ENCODE assay signal across 8 mouse cellular contexts in genomic region chr4:116052526-116053293, GRCm38 (mm10). TPM values are rescaled to one million over a fixed set of nuclear protein-coding genes. Genes with fewer than 3 reads are reported as not detected.
A peak's percentile ranks its signal among the peaks of the same experiment; 100 is the strongest.
DNase-seq lines count a peak whose midpoint lies in the region; ATAC-seq and TF ChIP-seq lines count a peak whose summit lies in the region.

No protein-coding gene starts in this region.

- TF ChIP-seq EP300 in stomach, postnatal 0 days (optimal IDR thresholded peaks at IDR 0.05): no peak

- H3K4me1 ChIP-seq in embryonic facial prominence, embryonic 13.5 days: peaks cover 11% of the 10 kb centered on the region
- peaks cover 16% of the 10 kb centered on the region for H3K4me1 ChIP-seq in hindbrain, embryonic 10.5 days (replicated peaks)
- peaks cover 7% of the 10 kb centered on the region for H3K4me1 ChIP-seq in limb, embryonic 13.5 days
- peaks cover 11% of the 10 kb centered on the region for H3K4me1 ChIP-seq in midbrain, embryonic 12.5 days
- H3K4me1 ChIP-seq in stomach, postnatal 0 days (replicated peaks; ENCODE audit: control insufficient read depth, insufficient read depth): no peaks in the 10 kb centered on the region

- H3K9ac ChIP-seq in embryonic facial prominence, embryonic 13.5 days: peak overlapping the region; percentile 73
- H3K9ac ChIP-seq in limb, embryonic 13.5 days: peak overlapping the region; percentile 69
- peak overlapping the region; percentile 63 for H3K9ac ChIP-seq in midbrain, embryonic 12.5 days (replicated peaks)
- peak overlapping the region; percentile 59 for H3K9ac ChIP-seq in stomach, postnatal 0 days (ENCODE audit: low read length)

- H3K27me3 ChIP-seq in embryonic facial prominence, embryonic 13.5 days: no peaks in the 10 kb centered on the region
- no peaks in the 10 kb centered on the region for H3K27me3 ChIP-seq in hindbrain, embryonic 10.5 days (ENCODE audit: insufficient read depth, poor library complexity, severe bottlenecking)
- H3K27me3 ChIP-seq in limb, embryonic 13.5 days: no peaks in the 10 kb centered on the region
- no peaks in the 10 kb centered on the region for H3K27me3 ChIP-seq in midbrain, embryonic 12.5 days
- no peaks in the 10 kb centered on the region for H3K27me3 ChIP-seq in stomach, postnatal 0 days (ENCODE audit: control insufficient read depth, insufficient read depth, low read length)

- H3K36me3 ChIP-seq in embryonic facial prominence, embryonic 13.5 days: peaks cover 8% of the 10 kb centered on the region
- H3K36me3 ChIP-seq in hindbrain, embryonic 10.5 days: peaks cover 13% of the 10 kb centered on the region
- peaks cover 11% of the 10 kb centered on the region for H3K36me3 ChIP-seq in limb, embryonic 13.5 days
- peaks cover 9% of the 10 kb centered on the region for H3K36me3 ChIP-seq in midbrain, embryonic 12.5 days
- H3K36me3 ChIP-seq in stomach, postnatal 0 days (ENCODE audit: control insufficient read depth, insufficient read depth, low read length): no peaks in the 10 kb centered on the region

- H3K9me3 ChIP-seq in embryonic facial prominence, embryonic 13.5 days: no peaks in the 10 kb centered on the region
- H3K9me3 ChIP-seq in hindbrain, embryonic 10.5 days: no peaks in the 10 kb centered on the region
- H3K9me3 ChIP-seq in limb, embryonic 13.5 days: no peaks in the 10 kb centered on the region
- H3K9me3 ChIP-seq in midbrain, embryonic 12.5 days: no peaks in the 10 kb centered on the region
- H3K9me3 ChIP-seq in stomach, postnatal 0 days (ENCODE audit: control insufficient read depth, low read length): no peaks in the 10 kb centered on the region

- ATAC-seq in frontal cortex, adult (ENCODE audit: low TSS enrichment): peak; percentile 29; the same call in 1 of the 2 replicates
- ATAC-seq in embryonic facial prominence, embryonic 13.5 days (ENCODE audit: insufficient number of reproducible peaks, insufficient read depth, low FRiP score, low TSS enrichment, low read depth): no peak
- ATAC-seq in limb, embryonic 13.5 days (ENCODE audit: low FRiP score, low read depth): no peak; the same call in 1 of the 2 replicates
- ATAC-seq in midbrain, embryonic 12.5 days (ENCODE audit: low FRiP score, low read depth): peak; percentile 55
- peak; percentile 36 for ATAC-seq in stomach, postnatal 0 days (ENCODE audit: low FRiP score, low TSS enrichment)

- H3K4me3 ChIP-seq in embryonic facial prominence, embryonic 13.5 days: peak overlapping the region; percentile 63
- H3K4me3 ChIP-seq in hindbrain, embryonic 10.5 days: peak overlapping the region; percentile 61
- H3K4me3 ChIP-seq in limb, embryonic 13.5 days: peak overlapping the region; percentile 64
- H3K4me3 ChIP-seq in midbrain, embryonic 12.5 days: peak overlapping the region; percentile 55
- H3K4me3 ChIP-seq in stomach, postnatal 0 days (ENCODE audit: low read depth, low read length): peak overlapping the region; percentile 59

- WGBS in embryonic facial prominence, embryonic 13.5 days: 8% methylated on average over 22 of the region's 22 CpGs
- WGBS in hindbrain, embryonic 10.5 days: 11% methylated on average over 22 of the region's 22 CpGs
- WGBS in limb, embryonic 13.5 days: 8% methylated on average over 22 of the region's 22 CpGs
- WGBS in midbrain, embryonic 12.5 days: 12% methylated on average over 22 of the region's 22 CpGs
- 7% methylated on average over 21 of the region's 22 CpGs for WGBS in stomach, postnatal 0 days

- TF ChIP-seq CTCF in stomach, postnatal 0 days (IDR thresholded peaks at IDR 0.05; ENCODE audit: low read depth): peak; percentile 62

- peak overlapping the region; percentile 94 for H3K27ac ChIP-seq in embryonic facial prominence, embryonic 13.5 days
- H3K27ac ChIP-seq in hindbrain, embryonic 10.5 days: peak overlapping the region; percentile 88
- peak overlapping the region; percentile 90 for H3K27ac ChIP-seq in limb, embryonic 13.5 days
- H3K27ac ChIP-seq in midbrain, embryonic 12.5 days (replicated peaks): peak overlapping the region; percentile 89
- peak overlapping the region; percentile 94 for H3K27ac ChIP-seq in stomach, postnatal 0 days (replicated peaks)

- DNase-seq in frontal cortex, postnatal 14 days (ENCODE audit: low spot score in 2 of 2): no peak
- peak; percentile 32 for DNase-seq in adrenal gland, postnatal 14 days
- DNase-seq in hindbrain, embryonic 10.5 days (ENCODE audit: low spot score): peak; percentile 55
- peak; percentile 44 for DNase-seq in stomach, postnatal 0 days (ENCODE audit: low spot score)

- H3K4me2 ChIP-seq in embryonic facial prominence, embryonic 13.5 days: peak overlapping the region; percentile 84
- H3K4me2 ChIP-seq in limb, embryonic 13.5 days (replicated peaks): peak overlapping the region; percentile 83
- peak overlapping the region; percentile 87 for H3K4me2 ChIP-seq in midbrain, embryonic 12.5 days (replicated peaks)
- H3K4me2 ChIP-seq in stomach, postnatal 0 days (replicated peaks; ENCODE audit: low read depth): peak overlapping the region; percentile 84

RNA-seq across cellular contexts. Expression of gene Nsun4, which starts 1.0 kb away (rescaled TPM):
- total RNA-seq in adrenal gland, postnatal 14 days (2021): 23.8 and 25.3 TPM in 2 replicates
- 20.6 and 24.4 TPM in 2 replicates for polyA plus RNA-seq in embryonic facial prominence, embryonic 13.5 days (2015; fragmentation: Nextera tagmentation; extraction: Ambion mirVana)
- 18.0 and 19.6 TPM in 2 replicates for polyA plus RNA-seq in hindbrain, embryonic 10.5 days (2016; fragmentation: Nextera tagmentation; extraction: Ambion mirVana)
- 19.8 and 20.0 TPM in 2 replicates for polyA plus RNA-seq in limb, embryonic 13.5 days (2015; fragmentation: Nextera tagmentation; extraction: Ambion mirVana)
- 20.4 and 20.7 TPM in 2 replicates for polyA plus RNA-seq in midbrain, embryonic 12.5 days (2016; fragmentation: Nextera tagmentation; extraction: Ambion mirVana)
- polyA plus RNA-seq in stomach, postnatal 0 days (2015; fragmentation: Nextera tagmentation; extraction: Ambion mirVana): 11.4 and 11.9 TPM in 2 replicates

RNA-seq across cellular contexts. Expression of gene Uqcrh, which starts 22.2 kb away (rescaled TPM):
- 944 and 957 TPM in 2 replicates for total RNA-seq in adrenal gland, postnatal 14 days (2021)
- polyA plus RNA-seq in embryonic facial prominence, embryonic 13.5 days (2015; fragmentation: Nextera tagmentation; extraction: Ambion mirVana): 479 and 566 TPM in 2 replicates
- 453 and 461 TPM in 2 replicates for polyA plus RNA-seq in hindbrain, embryonic 10.5 days (2016; fragmentation: Nextera tagmentation; extraction: Ambion mirVana)
- polyA plus RNA-seq in limb, embryonic 13.5 days (2015; fragmentation: Nextera tagmentation; extraction: Ambion mirVana): 456 and 481 TPM in 2 replicates
- 371 and 380 TPM in 2 replicates for polyA plus RNA-seq in midbrain, embryonic 12.5 days (2016; fragmentation: Nextera tagmentation; extraction: Ambion mirVana)
- 571 and 591 TPM in 2 replicates for polyA plus RNA-seq in stomach, postnatal 0 days (2015; fragmentation: Nextera tagmentation; extraction: Ambion mirVana)

RNA-seq across cellular contexts. Expression of gene Lrrc41, which starts 22.4 kb away (rescaled TPM):
- 61.8 and 67.4 TPM in 2 replicates for total RNA-seq in adrenal gland, postnatal 14 days (2021)
- 78.3 and 80.8 TPM in 2 replicates for polyA plus RNA-seq in embryonic facial prominence, embryonic 13.5 days (2015; fragmentation: Nextera tagmentation; extraction: Ambion mirVana)
- polyA plus RNA-seq in hindbrain, embryonic 10.5 days (2016; fragmentation: Nextera tagmentation; extraction: Ambion mirVana): 68.2 and 78.6 TPM in 2 replicates
- 83.1 and 86.8 TPM in 2 replicates for polyA plus RNA-seq in limb, embryonic 13.5 days (2015; fragmentation: Nextera tagmentation; extraction: Ambion mirVana)
- polyA plus RNA-seq in midbrain, embryonic 12.5 days (2016; fragmentation: Nextera tagmentation; extraction: Ambion mirVana): 69.6 and 71.2 TPM in 2 replicates
- polyA plus RNA-seq in stomach, postnatal 0 days (2015; fragmentation: Nextera tagmentation; extraction: Ambion mirVana): 37.4 and 41.1 TPM in 2 replicates

RNA-seq across cellular contexts. Expression of gene Faah, which starts 35.0 kb away (rescaled TPM):
- 5.6 and 9.9 TPM in 2 replicates for total RNA-seq in adrenal gland, postnatal 14 days (2021)
- 2.1 and 2.8 TPM in 2 replicates for polyA plus RNA-seq in embryonic facial prominence, embryonic 13.5 days (2015; fragmentation: Nextera tagmentation; extraction: Ambion mirVana)
- polyA plus RNA-seq in hindbrain, embryonic 10.5 days (2016; fragmentation: Nextera tagmentation; extraction: Ambion mirVana): 2.6 and 4.4 TPM in 2 replicates
- 0.61 and 0.75 TPM in 2 replicates for polyA plus RNA-seq in limb, embryonic 13.5 days (2015; fragmentation: Nextera tagmentation; extraction: Ambion mirVana)
- polyA plus RNA-seq in midbrain, embryonic 12.5 days (2016; fragmentation: Nextera tagmentation; extraction: Ambion mirVana): 4.5 and 5.5 TPM in 2 replicates
- polyA plus RNA-seq in stomach, postnatal 0 days (2015; fragmentation: Nextera tagmentation; extraction: Ambion mirVana): 7.7 and 8.3 TPM in 2 replicates

Comparison
In these comparisons a context has a peak if more than half of its experiments do, and no peak if none do; other contexts are left out.
1. ATAC-seq: peak in frontal cortex, adult (single experiment), midbrain, embryonic 12.5 days (single experiment) and stomach, postnatal 0 days (single experiment); none in embryonic facial prominence, embryonic 13.5 days (single experiment) and limb, embryonic 13.5 days (single experiment).
2. DNase-seq: peak in adrenal gland, postnatal 14 days (single experiment), hindbrain, embryonic 10.5 days (single experiment) and stomach, postnatal 0 days (single experiment); none in frontal cortex, postnatal 14 days (0 of 2).
3. Peak in every context shown above with its lines, with median percentiles within 50 percentile points of each other: H3K27ac ChIP-seq, H3K4me2 ChIP-seq, H3K4me3 ChIP-seq and H3K9ac ChIP-seq.